Mouse (Mus musculus) retina, embryonic 14.5 days (tissue): ENCODE data around the gene Nfib.

ENCODE experiments used
- DNase-seq: peaks from one replicate; pipeline ENCODE4 v3.0.0-alpha.2; 2015; ENCODE audit warnings: low spot score

Nfib gene

DNA sequence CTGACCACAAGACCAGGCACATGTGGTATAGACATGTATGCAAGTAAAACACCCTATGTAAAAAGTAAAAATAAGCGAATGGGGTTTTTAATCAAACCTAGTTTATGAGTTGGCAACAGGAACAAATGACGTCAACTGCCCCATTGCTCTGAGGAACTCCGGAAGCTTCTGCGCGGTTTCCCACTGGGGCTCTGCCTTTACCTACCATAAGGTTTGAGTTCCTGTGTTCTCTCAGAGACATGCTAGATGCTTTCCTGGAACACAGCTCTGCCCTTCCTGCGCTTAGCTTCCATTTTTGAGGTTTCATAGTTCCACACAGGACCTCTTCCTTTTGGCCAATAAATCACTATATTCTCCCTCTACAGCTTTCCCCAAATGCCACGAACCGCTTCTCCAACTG is 273.7 kb downstream of the Nfib start:
- DNase-seq = no peak

DNA sequence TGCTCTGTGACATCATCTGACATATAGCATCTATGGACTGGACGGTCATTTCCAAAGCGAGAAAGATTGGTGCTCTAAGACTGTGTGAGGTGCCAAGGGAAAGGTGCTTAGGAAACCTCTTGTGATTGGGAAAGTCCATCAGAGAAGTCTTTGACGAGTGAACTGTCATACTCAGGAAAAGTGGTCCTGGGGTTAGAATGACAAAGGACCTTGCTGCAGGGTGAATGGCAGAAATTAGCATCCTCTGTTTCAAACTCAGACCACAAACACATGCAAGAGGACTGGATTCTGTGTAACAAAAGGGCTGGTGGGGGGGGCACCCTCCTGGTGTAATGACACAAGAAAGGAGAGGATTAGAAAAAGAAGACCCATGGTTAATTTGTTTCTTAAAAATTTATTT is 274.7 kb downstream of the Nfib start:
- no peak for DNase-seq

DNA sequence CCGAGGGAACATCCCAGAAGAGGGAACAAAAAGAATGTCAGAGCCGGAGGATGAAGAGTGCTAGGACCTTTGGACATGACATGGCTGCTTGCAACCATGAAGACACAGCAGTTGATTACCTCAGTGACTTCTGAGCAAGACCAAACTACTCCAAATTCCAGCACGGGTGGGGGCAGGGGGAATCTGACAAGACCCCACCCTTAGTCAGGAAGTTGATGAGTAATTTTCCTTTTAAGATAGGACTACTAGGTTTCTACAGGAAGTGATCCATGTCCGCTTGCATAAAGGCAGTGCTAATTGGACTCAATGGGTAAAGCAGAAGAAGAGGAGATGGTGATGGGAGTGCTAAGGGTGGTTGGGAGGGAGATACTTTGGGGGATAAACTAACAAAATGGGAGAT is 279.3 kb downstream of the Nfib start:
- DNase-seq = no peak

DNA sequence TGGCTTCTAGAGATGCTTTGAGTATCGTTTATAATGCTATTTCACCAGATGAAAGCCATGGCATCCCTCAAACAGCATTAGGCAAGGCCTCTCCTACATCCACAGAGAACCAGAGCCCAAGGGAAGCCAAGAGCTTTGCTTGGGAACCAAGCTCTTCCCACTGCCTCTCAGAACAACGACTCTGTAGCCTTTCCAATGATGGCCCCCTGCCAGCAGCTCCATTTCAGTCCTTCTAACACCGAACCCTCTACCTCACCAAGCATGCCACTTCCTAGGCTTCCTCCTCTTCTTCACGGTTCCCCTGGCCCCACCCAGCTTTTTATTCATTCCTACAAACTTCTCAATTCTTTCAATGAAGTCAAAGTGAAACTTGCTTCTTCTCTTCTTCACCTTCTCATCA is 287.3 kb downstream of the Nfib start:
- DNase-seq = no peak

DNA sequence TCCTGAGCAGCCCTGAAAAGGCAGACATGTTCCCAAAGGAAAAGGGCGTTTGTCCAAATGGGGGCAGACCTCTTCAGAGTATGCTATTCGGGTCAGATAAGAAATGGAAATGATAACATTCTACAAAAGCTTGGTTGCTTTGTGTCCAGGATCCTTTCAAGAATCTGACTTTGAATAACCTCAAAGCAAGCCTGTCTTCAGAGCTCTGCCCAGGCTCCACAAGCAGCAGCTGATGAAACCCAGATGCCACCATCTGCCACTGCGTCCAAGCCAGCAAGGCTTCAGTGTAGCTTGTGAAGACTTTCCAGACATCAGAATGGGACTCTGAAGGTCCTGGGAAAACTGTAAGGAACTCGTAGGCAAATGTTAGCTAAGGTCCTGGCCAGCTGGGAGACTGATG is 289.7 kb downstream of the Nfib start:
- DNase-seq = no peak

DNA sequence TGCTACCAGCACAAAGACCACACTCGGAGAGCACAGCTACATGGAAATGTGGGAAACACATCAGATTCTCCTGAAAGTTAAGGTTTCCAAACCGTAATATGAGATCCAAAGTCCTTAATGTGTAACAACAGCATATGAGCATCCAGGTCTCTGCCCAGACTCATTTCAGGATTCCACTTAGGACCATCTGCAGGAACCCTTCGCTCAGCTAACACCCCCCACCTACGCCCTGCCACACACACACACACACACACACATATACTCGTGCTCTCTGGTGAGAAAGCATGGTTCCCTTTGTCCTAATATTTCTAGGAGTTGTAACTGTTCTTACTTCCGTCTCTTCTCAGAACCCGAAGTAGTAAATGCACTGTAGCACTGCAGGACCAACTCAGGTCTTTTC is 292.9 kb downstream of the Nfib start:
- no peak for DNase-seq

DNA sequence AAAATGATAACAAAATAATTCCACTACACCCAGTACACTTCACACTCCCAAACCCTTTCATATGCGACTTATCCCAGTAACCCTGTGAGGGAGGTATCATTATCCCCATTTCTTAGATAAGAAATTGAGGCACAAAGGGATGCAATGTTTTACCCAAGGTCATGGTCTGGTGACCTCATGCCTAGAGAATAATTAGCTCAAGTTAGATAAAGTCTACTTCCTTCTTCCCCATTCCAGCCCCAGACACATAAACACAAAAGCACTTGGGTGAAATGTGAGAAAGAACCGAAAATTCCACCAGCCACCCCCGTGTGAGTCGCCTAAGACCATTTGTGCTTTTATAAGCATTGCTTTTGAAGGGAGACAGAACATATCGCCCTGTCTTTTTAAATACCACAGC is 293.6 kb downstream of the Nfib start:
- no peak for DNase-seq

DNA sequence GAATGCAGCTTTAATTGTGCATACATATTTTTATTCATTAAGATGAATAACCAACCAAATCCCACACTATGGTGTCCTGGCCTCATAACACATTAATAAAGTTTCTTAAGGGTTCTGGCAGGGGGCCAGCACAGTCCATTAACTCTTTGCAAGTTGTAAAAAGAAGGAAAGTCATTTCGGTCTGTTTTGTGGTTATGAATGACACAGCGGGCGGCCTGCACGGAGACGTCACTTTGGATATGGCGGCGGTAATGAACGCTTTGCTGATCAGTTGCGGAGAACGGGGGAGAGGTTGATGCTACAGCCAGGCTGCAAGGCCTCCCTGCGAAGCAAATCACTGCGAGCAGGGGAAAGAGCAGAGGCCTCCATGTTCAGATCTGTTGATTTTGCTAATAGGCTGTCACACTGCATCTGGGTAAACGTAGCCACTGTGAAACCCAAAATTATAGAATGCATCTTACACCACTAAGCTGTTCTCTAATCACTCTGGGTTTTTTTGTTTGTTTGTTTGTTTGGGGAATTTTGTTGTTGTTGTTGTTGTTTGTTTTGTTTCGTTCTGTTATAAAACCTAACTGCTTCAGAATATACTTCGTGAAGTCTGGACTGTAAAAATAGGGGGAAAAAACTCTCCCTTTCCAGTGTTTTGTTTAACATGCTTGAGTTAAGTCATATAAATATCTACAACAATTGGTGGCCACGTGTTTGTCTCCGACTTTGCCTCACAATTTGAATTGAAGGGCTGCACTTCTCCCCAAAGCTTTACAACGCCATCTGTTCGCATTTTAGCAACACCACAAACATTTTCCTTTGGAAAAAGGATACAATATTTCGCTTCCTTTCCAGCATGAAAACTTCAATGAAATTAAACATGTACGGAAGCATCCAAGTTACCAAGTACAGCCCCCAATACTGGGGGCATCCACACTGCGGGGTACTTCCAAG is 296.8 kb downstream of the Nfib start:
- peak; percentile 78 for DNase-seq

DNA sequence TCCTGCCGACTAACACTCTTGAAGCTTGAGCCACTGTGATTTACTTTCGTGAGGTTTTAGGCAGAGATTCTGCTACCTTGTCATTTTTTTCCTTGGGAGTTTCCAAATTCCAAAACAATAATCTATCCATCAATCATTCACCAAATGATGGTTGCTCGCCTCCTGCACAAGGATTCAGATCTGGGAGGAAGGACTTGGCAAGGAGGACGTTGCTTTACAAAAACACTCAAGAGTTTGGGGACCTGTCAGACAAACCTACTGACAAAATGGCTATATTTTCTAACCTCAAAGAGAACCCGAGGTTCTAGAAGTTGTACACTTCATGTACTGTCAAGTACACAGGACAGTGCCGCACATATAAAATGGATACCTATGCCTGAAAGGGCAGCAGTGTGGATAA is 299.0 kb downstream of the Nfib start:
- DNase-seq = no peak

DNA sequence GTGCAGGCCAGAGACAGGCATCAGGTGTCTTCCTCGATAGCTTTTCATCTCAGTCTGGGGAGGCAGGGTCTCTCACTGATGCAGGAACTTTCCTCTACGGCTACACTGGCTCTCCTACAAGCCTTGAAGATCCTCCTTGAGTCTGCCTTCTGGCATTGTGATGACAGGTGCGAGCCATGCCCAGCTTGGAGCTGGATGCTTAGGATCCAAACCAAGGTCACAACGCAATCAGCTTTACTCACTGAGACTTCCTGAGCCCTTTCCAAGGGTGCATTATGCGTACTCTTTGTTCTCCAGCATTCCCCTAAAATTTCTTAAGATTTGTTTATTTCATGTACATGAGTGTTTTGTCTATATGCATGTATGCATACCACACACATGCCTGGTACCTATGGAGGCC is 299.8 kb downstream of the Nfib start:
- no peak for DNase-seq

DNA sequence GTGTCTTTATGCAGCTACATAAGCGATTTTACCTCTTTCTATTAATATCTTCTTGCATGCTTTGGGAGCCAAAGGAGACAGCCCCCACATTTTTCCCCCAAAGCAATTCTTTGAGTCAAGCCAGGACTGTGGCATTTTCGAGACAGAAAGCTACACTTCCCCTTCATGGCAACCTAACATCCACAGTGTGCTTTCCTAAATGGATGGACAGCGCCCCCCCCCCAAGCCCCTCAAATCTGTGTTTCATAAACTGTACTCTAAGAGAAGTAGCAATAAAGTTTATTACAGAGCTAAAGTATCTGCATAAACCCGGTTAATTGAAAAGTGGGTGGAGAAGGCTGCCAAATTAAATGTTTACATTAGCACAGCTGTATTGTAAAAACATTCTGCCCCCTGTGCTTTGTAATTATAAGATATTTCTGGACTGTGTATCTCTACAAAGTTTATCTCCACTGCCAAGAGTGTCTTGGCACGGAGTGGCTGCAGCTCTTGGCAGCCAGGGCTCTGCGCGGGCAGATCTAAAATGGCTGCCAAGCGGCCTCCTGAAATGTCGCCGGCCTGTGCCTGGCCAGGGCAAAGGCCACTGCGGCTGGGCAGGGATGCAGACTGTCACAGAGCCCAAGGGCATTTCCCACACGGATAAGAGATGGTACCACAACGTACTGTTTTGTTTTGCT is 301.4 kb downstream of the Nfib start:
- no peak for DNase-seq

DNA sequence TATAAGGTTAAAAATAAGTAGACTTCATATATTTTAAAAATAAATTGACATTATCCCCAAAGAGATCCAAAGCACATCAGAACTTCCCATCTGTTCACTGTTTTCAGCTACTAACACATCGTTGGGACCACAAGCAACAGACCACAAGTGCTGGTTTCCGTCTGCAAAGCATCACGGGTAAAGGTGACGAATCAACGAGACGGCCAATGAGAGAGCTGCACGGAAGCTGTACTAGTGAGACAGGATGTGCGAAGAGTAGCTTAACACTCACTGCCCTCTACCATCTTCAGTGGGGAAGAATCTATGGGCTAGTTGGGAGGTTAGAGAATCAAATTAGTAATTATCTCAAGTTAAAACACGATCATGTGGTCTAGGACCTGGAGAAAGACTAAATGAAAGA is 302.9 kb downstream of the Nfib start:
- no peak for DNase-seq

DNA sequence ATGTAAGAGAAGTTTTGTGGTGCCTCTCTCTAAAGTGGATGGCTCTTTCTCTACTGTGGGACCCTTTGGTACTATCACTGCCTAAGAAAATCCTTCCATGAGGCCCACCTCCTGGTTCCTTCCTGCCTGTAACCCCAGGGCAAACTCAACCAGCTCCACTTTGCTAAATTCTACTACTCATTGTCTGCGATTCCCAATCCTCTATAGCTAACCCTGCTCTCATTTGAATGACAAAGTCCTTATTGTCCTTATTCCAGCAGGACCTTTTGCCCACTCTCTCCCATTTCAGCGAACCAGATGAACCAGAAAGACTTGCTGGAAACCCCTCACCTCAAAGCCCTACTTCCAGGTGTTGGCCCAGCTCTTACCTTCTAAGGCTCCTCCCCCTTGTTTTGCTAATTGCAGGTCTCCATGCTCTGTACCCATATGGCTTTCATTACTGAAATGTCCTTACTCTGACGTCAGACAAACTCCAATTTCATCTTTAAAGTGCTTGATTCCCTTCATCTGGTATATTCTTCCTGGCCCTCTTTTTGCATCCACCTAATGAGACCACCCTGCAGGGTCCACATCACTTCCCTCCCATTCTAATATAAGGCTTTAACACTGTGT is 304.0 kb downstream of the Nfib start:
- no peak for DNase-seq

DNA sequence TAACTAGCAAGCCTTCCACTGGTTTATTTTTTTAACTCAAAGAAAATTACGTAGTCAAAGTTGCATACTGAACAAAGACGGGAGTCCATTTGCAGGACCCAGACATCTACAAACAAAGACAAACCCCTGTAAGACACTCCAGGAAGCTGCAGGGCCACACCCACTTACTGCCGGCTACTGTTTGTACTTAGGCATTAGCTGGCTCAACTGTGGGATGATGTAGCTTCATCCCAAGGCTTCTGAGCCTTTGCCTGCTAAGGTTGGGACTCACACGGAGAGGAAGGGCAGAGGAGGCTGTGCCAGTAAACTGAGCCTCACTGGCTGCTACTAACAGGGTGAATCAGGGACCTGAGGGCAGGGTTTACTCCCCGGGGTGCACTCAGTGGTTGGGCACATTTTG is 305.0 kb downstream of the Nfib start:
- peak; percentile 31 for DNase-seq

DNA sequence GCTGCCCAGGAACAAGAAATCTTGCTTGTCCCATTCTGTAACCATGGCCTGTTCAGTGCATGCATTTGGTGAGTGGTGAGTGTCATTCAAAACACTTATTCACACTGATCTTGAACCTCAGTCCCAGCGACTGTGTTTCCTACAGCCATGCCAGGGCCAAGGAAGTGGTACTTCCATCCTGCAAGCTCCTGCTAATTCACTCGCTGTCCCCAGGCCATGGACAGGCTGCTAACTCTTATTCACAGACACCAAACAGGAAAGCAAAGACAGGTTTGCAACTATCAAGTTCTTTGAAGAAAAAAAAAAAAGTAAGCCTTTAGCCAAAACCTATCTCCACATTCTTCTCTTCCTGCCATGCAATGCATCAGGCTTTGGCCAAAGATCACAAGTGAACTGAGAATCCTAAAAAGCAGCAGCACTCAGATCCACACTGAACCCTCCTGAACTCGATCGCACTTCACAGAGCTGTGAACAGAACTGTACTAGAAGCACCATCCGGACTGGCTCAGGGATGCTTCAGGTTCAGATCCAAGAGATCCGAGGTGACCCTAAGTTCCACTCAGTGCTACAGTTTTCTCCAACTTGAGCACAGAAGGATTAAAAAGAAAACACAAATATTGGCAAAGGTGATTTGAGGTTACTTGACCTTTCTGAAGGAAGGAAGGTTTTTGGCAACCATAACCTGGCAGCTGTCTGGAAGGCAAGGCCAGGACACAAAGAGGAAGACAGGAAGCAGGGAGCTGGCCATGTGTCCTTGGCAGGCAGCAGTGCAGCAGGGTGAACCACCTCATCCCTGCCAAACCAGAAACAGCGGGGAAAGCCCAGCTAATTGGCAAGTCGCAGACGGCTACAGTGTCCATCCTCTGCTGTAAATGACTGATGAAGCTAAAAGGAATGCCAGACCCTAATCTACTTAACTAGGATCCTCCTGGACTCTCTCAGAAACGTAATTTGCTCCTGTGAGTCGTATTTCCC is 305.9 kb downstream of the Nfib start:
- DNase-seq = peak; percentile 41

DNA sequence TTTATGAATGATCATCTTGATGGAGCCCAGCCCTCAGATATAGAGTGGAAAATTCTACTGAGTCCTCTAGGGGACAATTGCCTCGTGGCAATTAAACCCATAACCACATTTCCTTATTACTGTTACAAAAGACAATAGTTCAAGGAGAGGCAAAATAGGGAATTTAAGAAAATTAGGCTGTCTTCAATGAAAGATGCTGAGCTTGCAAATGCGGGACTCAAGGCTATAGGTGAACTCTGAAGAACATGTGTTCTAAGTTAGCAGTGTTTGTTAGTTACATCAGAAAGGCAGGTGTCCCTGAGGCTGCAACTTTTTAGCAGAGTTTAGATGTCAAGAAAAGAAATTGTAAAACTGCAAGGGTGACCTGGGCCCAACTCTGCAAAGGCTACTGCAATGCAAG is 307.3 kb downstream of the Nfib start:
- no peak for DNase-seq

DNA sequence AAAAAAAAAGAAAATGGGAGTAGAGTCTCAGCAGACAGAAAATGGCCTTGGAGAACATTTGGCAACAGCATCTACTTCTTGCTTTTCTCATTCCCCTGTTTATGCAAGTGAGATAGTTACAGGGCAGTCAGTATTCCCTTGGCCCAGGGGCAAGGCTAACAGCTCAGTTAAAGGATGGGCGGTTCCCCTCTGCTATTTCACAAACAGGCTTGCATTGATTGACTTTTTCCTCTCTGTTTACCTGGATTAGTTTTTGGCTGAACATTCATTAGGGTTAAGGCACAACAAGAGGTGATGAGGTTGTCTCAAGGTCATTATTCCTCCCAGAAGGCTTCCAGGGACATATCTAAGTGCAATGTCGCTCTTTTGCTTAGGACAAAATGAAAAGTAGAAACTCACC is 308.7 kb downstream of the Nfib start:
- no peak for DNase-seq

DNA sequence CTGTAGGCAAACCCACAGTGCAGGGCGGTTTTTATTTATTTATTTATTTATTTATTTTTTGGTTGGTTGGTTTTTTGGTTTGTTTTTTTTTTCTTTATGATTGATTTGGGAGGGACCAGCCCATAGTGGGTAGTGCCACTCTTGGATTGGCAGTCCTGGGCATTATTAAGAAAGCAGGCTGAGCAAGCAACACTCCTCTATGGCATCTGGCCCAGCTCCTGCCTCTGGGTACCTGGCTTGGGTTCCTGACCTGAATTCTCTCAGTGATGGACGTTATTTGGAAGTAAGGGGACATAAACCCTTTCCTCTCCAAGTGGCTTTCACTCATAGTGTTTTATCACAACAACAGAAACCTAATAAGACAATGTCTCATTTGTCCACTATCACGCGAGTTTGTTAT is 309.5 kb downstream of the Nfib start:
- DNase-seq = no peak

DNA sequence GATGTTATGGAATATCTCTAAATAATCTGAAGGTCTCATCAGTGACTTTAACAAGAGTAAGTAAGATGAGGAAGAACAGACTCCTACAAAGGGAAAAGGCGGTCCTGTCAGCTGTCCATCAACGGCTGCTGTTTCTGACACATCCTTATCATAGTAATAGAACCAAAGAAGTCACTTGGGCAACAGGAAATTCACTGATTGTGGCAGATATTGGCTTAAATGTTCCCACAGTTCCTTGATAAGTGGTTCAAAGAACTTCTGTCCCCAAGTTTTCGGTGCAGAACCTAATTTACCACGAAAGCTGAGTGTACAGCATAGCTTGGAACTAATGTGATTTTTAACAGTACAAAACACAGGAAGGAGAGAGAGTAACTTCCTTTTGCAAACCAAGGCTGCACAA is 311.2 kb downstream of the Nfib start:
- DNase-seq = no peak

DNA sequence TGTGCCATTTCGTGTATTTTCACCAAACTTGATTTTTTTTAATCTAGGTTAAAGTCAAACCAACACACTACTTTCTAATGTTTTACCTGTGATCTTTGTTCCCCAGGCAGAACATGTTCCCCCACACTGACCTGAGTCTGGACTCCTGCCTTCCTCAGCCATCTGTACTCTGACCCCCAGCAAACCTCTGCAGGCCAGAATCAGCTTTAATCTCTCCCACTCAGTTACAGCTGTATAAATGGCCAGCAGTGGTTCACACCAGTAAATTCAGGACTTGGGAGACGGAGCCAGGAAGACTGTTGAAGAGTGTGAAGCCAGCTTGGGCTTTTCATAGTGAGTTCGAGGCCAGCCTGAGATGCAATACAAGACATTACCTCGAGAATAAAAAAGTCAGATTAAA is 312.5 kb downstream of the Nfib start:
- DNase-seq = no peak

DNA sequence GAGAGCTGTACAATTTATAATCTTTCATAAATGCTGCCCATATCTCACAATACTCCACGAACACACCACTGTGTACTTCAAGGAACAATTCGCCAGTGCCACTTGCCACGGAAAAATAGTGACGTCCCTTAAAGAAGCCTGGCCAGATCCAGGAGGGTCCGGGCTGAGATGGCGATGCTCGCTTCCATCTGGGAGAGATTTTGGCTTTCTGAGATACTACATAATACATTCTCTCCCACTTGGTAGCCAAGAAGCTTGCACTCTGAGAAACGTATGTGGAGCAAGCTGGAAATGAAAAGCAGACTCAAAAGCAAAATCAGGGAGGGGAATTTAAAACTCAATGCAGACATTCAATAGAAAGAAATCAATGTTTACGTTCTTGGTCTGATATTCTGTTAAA is 313.1 kb downstream of the Nfib start:
- no peak for DNase-seq
